Mouse (Mus musculus): Measurements from ENCODE around the gene Ccrl2.

GRCm38 (mm10) chr9:111100406-111100805 lies 43.1 kb upstream of the Ccrl2 start:
- TF ChIP-seq CTCF (IDR thresholded peaks at IDR 0.05) (no peak), EP300 (IDR thresholded peaks at IDR 0.05) (no peak)
